Mouse (Mus musculus) urinary bladder, postnatal 36 days (tissue): ENCODE results near the gene Gm28539.
"Not testable (repeated sequence)": the region's sequence is repeated elsewhere in the genome, so short reads cannot be mapped to it uniquely, and the experiment has no call there.

Experiments
- DNase-seq, 2 experiments: peaks; one replicate each; pipeline ENCODE4 v3.0.0; 2022; ENCODE audit warnings: low spot score in 2 of 2, mixed read lengths in 1 of 2

Gene Gm28539

GRCm38 (mm10) chr16:18955070-18955469 lies 118.7 kb downstream of the Gm28539 start:
- no peak for DNase-seq

DNA sequence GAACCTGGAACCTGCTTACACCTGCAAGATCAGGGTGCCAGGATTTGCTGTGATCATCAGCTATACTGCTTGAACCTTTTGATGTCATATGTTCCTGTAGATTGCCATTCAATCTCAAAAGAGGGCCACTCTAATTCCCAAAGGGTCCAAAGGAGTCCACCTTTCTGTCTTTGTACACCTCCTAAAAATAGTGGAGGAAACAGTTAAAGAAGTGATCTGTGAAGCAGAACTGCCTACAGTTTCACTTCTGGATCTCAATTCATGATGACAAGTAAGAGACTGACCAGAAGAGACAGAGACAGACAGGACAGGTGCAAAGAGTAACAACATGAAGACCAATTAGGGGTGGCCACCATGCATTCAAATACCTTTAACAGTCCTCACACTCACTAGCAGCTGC lies 127.1 kb downstream of the Gm28539 start:
- no peak for DNase-seq

DNA sequence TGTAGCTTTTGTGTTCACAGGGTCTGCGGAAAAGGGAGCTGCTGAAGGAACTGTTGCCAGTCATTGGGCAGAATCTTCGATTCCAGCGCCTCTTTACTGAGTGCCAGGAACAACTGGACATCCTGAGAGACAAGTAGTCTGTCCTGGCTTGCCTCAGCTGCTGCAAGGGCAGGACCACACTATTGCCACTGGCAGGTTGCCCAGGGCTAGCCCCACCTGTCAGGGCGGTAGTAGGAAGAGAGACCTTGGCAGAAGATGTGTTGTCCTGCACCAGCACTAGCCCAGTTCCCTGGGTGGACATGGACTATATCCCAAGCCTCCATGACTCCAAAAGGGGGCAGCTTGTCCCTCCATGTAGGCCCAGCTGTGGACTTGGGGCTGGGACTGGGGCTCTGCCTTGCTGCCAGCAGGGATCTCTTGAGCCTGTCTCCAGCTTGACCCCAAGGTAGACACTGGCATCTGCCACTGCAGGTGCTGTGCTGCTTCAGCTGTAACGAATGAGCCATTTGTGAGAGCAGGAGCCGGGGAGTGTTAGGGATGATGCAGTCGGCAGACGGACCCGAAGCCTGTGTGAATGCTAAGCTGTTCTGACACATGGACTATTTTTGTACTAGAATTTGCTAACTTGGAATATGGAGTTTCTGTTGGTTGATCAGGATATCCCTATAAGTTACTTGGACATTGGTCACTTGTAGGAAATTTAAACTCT lies 133.2 kb downstream of the Gm28539 start:
- DNase-seq: no peak

DNA sequence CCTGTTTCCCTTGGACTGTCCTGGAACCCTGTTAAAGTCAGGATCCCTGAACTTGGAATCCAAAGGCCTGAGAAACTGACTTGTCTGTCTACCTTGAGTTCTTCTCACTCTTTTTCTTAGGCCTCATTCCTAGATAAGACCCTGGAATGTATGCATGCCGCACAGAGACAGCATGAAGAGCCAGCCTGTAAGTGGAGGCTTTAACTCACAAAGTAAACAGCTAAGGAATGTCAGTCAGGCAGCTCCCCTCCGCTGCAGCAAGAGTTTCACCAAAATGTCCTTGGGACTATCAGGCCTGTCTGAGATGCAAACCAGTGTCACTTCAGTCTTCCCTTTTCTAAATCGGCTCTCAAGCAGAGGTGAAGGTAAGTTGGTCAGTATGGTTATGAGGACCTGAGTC lies 134.5 kb downstream of the Gm28539 start:
- DNase-seq: no peak

DNA sequence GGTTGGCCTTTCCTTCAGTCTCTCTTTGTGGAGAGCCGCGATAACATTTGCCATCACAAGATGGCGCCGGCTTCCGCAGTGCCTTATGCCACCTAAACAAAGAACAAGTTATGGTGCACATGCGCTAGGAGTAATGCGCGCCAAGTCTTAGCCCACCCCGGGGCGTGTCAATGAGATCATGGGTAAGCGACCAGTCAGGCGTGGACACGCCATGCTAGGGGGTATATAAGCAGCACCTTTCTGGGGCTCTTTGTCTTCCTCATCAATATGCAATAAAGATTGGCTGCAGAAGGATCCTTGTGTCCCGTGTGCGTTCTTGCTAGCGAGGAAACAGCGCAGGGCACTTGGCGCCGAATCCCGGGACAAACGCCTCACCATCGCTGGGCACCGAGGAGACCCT lies 139.3 kb downstream of the Gm28539 start:
- not testable (repeated sequence) for DNase-seq

DNA sequence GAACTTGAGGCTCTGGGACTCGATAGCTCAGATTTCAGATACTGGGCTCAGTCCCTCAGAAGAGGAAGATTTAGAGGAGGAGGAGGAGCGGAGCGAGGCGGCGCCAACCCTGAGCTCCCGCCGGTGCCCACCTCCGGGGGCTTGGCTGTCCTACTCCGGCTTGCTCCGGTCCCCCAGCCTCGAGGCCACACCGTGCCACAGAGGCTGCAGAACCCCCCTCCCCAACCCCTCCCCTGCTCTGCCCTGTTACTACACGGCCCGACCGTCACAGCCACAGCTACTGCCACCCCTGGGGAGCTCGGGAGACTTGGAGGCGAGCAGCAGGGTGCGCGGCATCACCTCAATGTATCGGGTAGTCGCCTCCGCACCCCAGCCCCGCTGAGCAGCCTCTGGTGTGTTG lies 139.9 kb downstream of the Gm28539 start:
- no peak for DNase-seq

DNA sequence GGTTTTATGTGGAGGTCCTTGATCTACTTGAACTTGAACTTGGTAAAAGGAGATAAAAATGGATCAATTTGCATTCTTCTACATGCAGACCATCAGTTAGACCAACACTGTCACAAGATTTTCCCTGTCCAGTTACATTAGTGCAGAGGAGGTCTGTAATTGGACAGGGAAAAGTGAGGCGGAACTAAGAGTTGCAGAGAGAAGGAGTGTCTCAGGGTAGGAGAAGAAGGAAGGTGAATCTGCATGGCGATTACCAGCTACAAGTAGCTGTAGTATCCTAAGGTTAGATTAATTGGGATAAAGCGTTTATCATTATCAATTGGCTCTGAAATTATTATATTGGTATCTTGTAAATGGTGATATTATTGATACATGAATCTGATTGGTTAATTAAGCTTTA lies 150.0 kb downstream of the Gm28539 start:
- no peak for DNase-seq

DNA sequence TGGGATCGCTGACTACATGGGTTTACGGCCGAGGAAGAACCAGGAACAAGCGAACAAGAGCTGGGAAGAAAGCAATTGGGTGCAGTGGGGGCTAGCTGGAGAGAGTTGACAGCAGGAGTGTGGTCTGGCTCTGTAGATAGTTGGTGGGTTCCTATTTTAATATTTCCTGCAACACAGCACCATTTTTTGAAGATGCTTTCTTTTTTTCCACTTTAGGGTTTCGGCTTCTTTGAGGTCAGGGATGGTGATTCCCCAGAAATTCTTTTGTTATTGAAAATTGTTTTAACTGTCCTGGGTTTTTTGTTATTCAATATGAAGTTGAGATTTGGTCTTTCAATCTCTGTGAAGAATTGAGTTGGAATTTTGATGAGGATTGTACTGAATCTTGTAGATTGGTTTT lies 150.5 kb downstream of the Gm28539 start:
- no peak for DNase-seq

DNA sequence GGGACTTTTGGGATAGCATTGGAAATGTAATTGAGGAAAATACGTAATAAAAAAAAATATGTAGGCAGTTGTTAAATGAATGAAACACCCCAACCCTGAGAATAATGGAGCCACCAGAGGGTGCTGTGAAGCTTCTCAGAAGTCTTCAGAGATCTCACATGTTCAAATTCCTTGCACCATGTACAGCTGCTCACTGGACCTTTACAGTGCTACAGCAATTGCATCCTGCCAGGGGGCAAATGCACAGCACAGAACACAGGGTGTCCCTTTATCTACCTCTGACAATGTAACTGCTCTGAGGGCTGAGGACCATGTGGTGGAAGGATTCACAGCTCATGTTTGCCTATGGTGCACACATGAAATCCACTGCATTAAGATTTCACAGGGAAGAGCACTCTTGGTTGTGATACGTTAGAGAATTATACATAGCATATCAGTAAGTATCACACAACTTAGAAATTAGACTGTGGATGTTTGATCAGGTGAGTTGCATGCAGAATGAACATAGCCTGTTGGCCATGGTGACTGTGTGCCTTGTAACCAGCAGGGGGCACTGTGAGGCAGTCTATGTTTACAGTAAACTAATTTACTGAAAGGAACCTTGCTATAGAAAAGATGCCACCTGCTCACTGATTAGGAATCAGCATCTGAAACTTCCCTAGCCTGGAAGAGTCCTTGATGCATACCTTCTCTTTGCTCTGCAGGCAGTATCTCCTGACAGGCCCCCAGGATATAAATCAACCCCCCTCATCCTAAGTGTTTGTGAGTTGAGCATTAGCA lies 166.4 kb downstream of the Gm28539 start:
- not testable (repeated sequence) for DNase-seq

- DNase-seq: no peak
These were observed 167.4 kb downstream of the Gm28539 start for GRCm38 (mm10) chr16:19003757-19004156.

DNA sequence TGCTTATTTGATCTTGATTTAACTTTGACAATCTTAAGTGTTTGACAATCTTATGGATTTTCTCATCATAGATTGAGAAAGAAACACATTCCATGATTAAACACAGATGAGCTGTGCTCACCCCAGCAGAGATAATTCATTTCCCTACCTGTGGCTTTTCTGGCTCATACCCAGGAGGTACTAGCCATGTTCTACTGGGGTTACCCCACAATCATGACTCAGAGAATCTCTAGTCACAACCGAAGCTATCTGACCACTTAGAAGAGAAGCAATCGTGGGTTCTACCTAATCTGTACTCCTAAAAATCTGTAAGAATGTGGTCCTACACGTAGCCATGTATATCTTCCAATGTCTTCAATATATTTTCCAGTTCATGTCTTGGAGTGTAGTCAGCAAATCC lies 168.9 kb downstream of the Gm28539 start:
- no peak for DNase-seq
